Mouse (Mus musculus): ENCODE measurements around the gene Ccdc175. TPM values are rescaled to one million over a fixed set of nuclear protein-coding genes. Genes with fewer than 3 reads are reported as not detected.

Gene Ccdc175
- polyA plus RNA-seq, 1 experiment from 2014 or later, result not detected

DNA sequence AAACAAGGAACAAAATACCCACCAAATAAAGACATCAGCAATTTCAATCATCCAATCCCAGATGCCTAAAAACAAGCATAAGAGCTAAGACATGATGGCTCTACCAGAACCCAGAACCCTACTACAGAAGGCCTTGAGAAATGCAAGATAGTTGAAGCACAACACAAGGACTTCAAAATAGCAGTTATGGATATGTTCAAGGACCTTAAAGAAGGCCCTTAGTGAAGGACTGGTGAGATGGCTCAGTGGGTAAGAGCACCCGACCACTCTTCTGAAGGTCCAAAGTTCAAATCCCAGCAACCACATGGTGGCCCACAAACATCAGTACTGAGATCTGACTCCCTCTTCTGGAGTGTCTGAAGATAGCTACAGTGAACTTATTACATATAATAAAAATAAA is 127.0 kb downstream of the Ccdc175 start:
- H3K4me2 ChIP-seq (ENCODE audit: low read depth, low read length), result no peak overlapping the region
- WGBS, result 77% methylated on average over 1 of the region's 1 CpGs
- no peaks in the 10 kb centered on the region for H3K36me3 ChIP-seq (ENCODE audit: control insufficient read depth, insufficient read depth)
- no peaks in the 10 kb centered on the region for H3K27me3 ChIP-seq (ENCODE audit: control insufficient read depth, insufficient read depth, low read length)
- no peaks in the 10 kb centered on the region for H3K4me1 ChIP-seq (ENCODE audit: control insufficient read depth, insufficient read depth, low read length)
- no peak overlapping the region for H3K4me3 ChIP-seq (ENCODE audit: low read length)
- no peak overlapping the region for H3K27ac ChIP-seq (ENCODE audit: low read length)
- H3K9ac ChIP-seq (ENCODE audit: low read length), result no peak overlapping the region
- no peak for ATAC-seq (replicated peaks; ENCODE audit: extremely low read depth, insufficient read depth, low FRiP score)
- no peaks in the 10 kb centered on the region for H3K9me3 ChIP-seq (replicated peaks; ENCODE audit: control insufficient read depth, low read length)

DNA sequence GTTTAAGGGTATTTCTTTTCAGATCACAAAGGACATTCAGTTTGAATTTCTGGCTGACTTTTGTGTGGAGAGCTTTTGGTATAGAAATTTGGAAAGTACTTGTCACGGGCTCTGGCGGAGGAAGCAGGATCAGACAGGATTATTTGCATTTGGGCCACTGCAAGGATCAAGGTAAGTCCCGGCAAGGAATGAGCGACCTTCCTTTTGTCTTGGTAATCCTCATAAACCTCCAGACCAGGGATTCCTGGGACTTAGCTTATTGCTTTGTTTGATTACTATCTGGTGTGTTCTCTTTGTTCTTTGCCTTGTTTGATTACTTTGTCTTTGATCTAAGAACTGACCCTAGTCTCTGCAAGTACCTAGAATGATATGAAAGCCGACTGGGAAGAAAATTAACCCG is 131.0 kb downstream of the Ccdc175 start:
- no peak overlapping the region for H3K27ac ChIP-seq (ENCODE audit: low read length)
- no peak overlapping the region for H3K9ac ChIP-seq (ENCODE audit: low read length)
- H3K4me3 ChIP-seq (ENCODE audit: low read length), result no peak overlapping the region
- no peak for ATAC-seq (replicated peaks; ENCODE audit: extremely low read depth, insufficient read depth, low FRiP score)
- H3K9me3 ChIP-seq (replicated peaks; ENCODE audit: control insufficient read depth, low read length), result peaks cover 5% of the 10 kb centered on the region; the same call in 1 of the 2 replicates
- H3K36me3 ChIP-seq (ENCODE audit: control insufficient read depth, insufficient read depth), result no peaks in the 10 kb centered on the region
- H3K4me1 ChIP-seq (ENCODE audit: control insufficient read depth, insufficient read depth, low read length), result no peaks in the 10 kb centered on the region
- no peaks in the 10 kb centered on the region for H3K27me3 ChIP-seq (ENCODE audit: control insufficient read depth, insufficient read depth, low read length)
- WGBS, result 47% methylated on average over 6 of the region's 6 CpGs
- no peak overlapping the region for H3K4me2 ChIP-seq (ENCODE audit: low read depth, low read length)

DNA sequence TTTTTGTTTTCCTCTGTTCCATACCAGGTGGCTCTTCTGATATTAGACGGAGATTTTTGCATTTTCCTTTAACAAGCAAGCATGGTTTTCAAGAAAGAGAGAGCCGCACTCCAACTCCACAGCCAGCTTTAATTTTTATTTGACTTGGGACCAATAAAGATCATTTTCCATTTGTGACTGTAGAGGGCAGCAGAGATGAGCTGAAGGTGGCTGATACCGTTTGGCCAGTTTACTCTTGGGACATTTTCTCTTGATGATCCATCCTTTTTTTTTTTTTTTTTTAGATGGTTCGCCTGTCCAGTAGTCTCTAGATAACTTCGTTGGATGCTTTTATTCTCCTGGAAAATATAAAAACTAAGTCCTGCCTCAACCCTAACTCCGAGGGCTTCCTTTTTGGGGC is 131.5 kb downstream of the Ccdc175 start:
- peaks cover 5% of the 10 kb centered on the region; the same call in 1 of the 2 replicates for H3K9me3 ChIP-seq (replicated peaks; ENCODE audit: control insufficient read depth, low read length)
- no peak overlapping the region for H3K4me2 ChIP-seq (ENCODE audit: low read depth, low read length)
- no peak overlapping the region for H3K4me3 ChIP-seq (ENCODE audit: low read length)
- H3K27ac ChIP-seq (ENCODE audit: low read length), result no peak overlapping the region
- no peaks in the 10 kb centered on the region for H3K4me1 ChIP-seq (ENCODE audit: control insufficient read depth, insufficient read depth, low read length)
- H3K9ac ChIP-seq (ENCODE audit: low read length), result no peak overlapping the region
- H3K36me3 ChIP-seq (ENCODE audit: control insufficient read depth, insufficient read depth), result no peaks in the 10 kb centered on the region
- no peaks in the 10 kb centered on the region for H3K27me3 ChIP-seq (ENCODE audit: control insufficient read depth, insufficient read depth, low read length)
- 39% methylated on average over 6 of the region's 6 CpGs for WGBS
- no peak for ATAC-seq (replicated peaks; ENCODE audit: extremely low read depth, insufficient read depth, low FRiP score)

DNA sequence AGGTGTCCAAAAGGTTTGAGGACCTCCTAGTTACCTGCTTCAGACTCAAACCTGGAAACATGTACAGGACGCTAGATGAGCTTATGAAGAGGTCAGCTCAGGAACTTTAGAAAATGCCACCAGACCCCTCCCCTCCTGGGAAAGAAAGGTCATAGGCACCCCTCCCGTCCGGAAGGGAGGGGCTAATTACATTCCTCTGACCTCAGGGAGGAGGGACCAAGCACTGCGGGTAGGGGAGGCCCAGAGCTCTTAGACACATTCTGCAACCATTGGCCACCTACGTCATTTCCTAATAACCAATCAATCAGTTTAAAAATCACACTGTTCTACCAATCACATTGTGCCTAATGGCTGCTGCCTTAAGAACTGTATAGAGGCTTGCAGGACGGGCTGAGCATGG is 132.3 kb downstream of the Ccdc175 start:
- no peaks in the 10 kb centered on the region for H3K36me3 ChIP-seq (ENCODE audit: control insufficient read depth, insufficient read depth)
- 81% methylated on average over 6 of the region's 6 CpGs for WGBS
- H3K4me1 ChIP-seq (ENCODE audit: control insufficient read depth, insufficient read depth, low read length), result no peaks in the 10 kb centered on the region
- H3K9ac ChIP-seq (ENCODE audit: low read length), result no peak overlapping the region
- H3K9me3 ChIP-seq (replicated peaks; ENCODE audit: control insufficient read depth, low read length), result peaks cover 5% of the 10 kb centered on the region; the same call in 1 of the 2 replicates
- H3K4me3 ChIP-seq (ENCODE audit: low read length), result no peak overlapping the region
- no peak for ATAC-seq (replicated peaks; ENCODE audit: extremely low read depth, insufficient read depth, low FRiP score)
- no peak overlapping the region for H3K4me2 ChIP-seq (ENCODE audit: low read depth, low read length)
- H3K27ac ChIP-seq (ENCODE audit: low read length), result no peak overlapping the region
- H3K27me3 ChIP-seq (ENCODE audit: control insufficient read depth, insufficient read depth, low read length), result no peaks in the 10 kb centered on the region

Small RNA genes lying within 50 kb of the gene (microRNA-seq; reads per million reads assigned to microRNA genes)
- gene Gm24466, result not detected

Other genes starting within 250 kb of the Ccdc175 start
- gene Gpr135, start 113.9 kb downstream of the Ccdc175 start, polyA plus RNA-seq (2015; fragmentation: Nextera tagmentation; extraction: Ambion mirVana), result 0.42 and 0.53 TPM in 2 replicates
- 19.6 and 21.4 TPM in 2 replicates for gene L3hypdh, start 99.6 kb downstream of the Ccdc175 start, polyA plus RNA-seq (2015; fragmentation: Nextera tagmentation; extraction: Ambion mirVana)
- 75.3 and 77.9 TPM in 2 replicates for gene Jkamp, start 99.4 kb downstream of the Ccdc175 start, polyA plus RNA-seq (2015; fragmentation: Nextera tagmentation; extraction: Ambion mirVana)
- gene Rtn1, start 224.0 kb upstream of the Ccdc175 start, polyA plus RNA-seq (2015; fragmentation: Nextera tagmentation; extraction: Ambion mirVana), result 10.0 and 10.1 TPM in 2 replicates